Mouse (Mus musculus) stomach, postnatal 0 days (tissue): ENCODE data around the gene Tecta.

ENCODE experiments used
- CTCF ChIP-seq: IDR thresholded peaks from 2 replicates; pipeline ENCODE4 v1.5.1; 2016; ENCODE audit warnings: antibody characterized with exemption, low read depth, mild to moderate bottlenecking, moderate library complexity
- EP300 ChIP-seq: optimal IDR thresholded peaks from 2 replicates; pipeline ENCODE3; 2016; ENCODE audit warnings: antibody characterized with exemption

DNA sequence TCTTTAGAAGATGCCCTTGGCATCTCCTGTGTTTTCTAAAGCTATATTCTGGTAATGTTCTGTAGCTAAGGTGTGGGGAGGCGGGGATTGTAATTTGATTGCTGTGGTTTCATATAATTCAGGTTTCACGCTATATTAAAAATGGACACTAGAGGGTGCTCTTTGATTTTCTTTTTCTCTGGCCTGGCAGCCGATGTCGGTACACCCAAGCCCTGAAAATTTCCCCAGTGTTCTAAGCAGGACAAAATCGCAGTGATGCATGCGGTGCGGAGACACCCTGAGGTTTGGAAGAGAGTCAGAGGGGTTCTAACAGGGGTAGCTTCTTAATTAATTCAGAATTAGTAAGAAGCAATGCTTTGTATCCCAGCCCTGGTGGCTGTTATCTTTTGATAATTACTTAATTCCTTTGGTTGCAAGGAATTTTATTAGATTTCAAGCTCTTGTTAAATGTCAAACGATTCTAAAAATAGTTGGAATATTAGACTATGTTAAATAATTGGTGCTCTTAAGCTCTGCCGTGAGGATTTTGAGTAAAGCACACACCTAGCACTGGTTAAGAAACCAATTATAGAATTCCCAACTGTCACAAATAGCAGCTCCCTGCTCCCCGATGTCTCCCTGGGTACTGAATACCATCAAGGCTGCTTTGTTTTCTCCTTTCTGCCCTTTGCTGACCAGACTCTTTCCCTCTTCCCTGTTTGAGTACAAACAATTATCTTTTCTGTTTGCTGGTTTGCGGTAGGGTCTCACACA is 72.9 kb downstream of the Tecta start:
- TF ChIP-seq CTCF: peak; percentile 78
- no peak for TF ChIP-seq EP300
